Mouse (Mus musculus) lung, postnatal 0 days (tissue): ENCODE results near the gene S100a10.

Source experiments
- CTCF ChIP-seq: IDR thresholded peaks from 2 replicates; pipeline ENCODE4 v1.5.1; 2016; ENCODE audit warnings: antibody characterized with exemption, mild to moderate bottlenecking
- EP300 ChIP-seq: IDR thresholded peaks from 2 replicates; pipeline ENCODE4 v1.6.1; 2016; ENCODE audit warnings: antibody characterized with exemption, mild to moderate bottlenecking, control low read depth

GRCm38 (mm10) chr3:93592100-93592499 lies 37.2 kb downstream of the S100a10 start:
- no peak for TF ChIP-seq CTCF
- TF ChIP-seq EP300 = no peak
